Mouse (Mus musculus) CH12.LX (cell line): Measurements from ENCODE around the gene Vasp. TPM values are rescaled to one million over a fixed set of nuclear protein-coding genes. Genes with fewer than 3 reads are reported as not detected.
A peak's percentile ranks its signal among the peaks of the same experiment; 100 is the strongest.

Experiments used
- DNase-seq: peaks from one replicate; pipeline ENCODE4 v3.0.0-alpha.2; 2013; ENCODE audit errors: extremely low read depth
- H3K27ac ChIP-seq: 2 replicates; pipeline ENCODE4 v1.5.1; 2012; ENCODE audit warnings: low read depth, mild to moderate bottlenecking, control low read depth, moderate library complexity; ENCODE audit not compliant: insufficient read depth
- H3K27me3 ChIP-seq: replicated peaks from 2 replicates; pipeline ENCODE3; 2012; ENCODE audit warnings: inconsistent platforms
- H3K36me3 ChIP-seq, 2 experiments: replicated peaks in 1 of 2; 2 replicates each; pipeline versions ENCODE3 to v1.6.1; 2012; ENCODE audit warnings: inconsistent platforms in 1 of 2, low read length in 1 of 2, mild to moderate bottlenecking in 1 of 2, mixed read lengths in 1 of 2, moderate library complexity in 1 of 2; ENCODE audit not compliant: control insufficient read depth in 1 of 2, insufficient read depth in 1 of 2
- H3K4me1 ChIP-seq, 2 experiments: 2 replicates each; pipeline ENCODE4 v1.6.1; 2012; ENCODE audit warnings: inconsistent platforms in 1 of 2, moderate library complexity in 1 of 2; ENCODE audit not compliant: insufficient read depth in 2 of 2, control insufficient read depth in 1 of 2
- H3K4me2 ChIP-seq: 2 replicates; pipeline ENCODE4 v1.6.1; 2012; ENCODE audit warnings: low read depth, mild to moderate bottlenecking, control low read depth; ENCODE audit not compliant: poor library complexity, insufficient read depth, severe bottlenecking
- H3K4me3 ChIP-seq, 3 experiments: fragments of 150-350 bp in 1 of 3; sonication (generic) in 1 of 3; replicated peaks in 1 of 3; 2 replicates each; pipeline versions ENCODE3 to v1.5.1; 2011 to 2012; ENCODE audit warnings: low read depth in 2 of 3, low read length in 2 of 3, mild to moderate bottlenecking in 2 of 3, moderate library complexity in 2 of 3, control low read depth in 1 of 3, improper control_type of control experiment in 1 of 3, inconsistent platforms in 1 of 3, mixed read lengths in 1 of 3; ENCODE audit not compliant: poor library complexity in 1 of 3
- H3K79me2 ChIP-seq: replicated peaks from 2 replicates; pipeline ENCODE4 v1.6.1; 2012; ENCODE audit warnings: mild to moderate bottlenecking, moderate library complexity; ENCODE audit not compliant: control insufficient read depth, poor library complexity, insufficient read depth, severe bottlenecking; ENCODE audit errors: extremely low read depth
- H3K9ac ChIP-seq: 2 replicates; pipeline ENCODE4 v1.6.1; 2012; ENCODE audit warnings: low read depth, mild to moderate bottlenecking, control low read depth, moderate library complexity; ENCODE audit not compliant: insufficient read depth
- H3K9me3 ChIP-seq: replicated peaks from 2 replicates; pipeline ENCODE3; 2012; ENCODE audit warnings: low read length, inconsistent platforms, mixed read lengths
- BHLHE40 ChIP-seq: IDR thresholded peaks from 2 replicates; pipeline ENCODE4 v1.6.1; 2011; ENCODE audit warnings: mild to moderate bottlenecking, low read depth, low read length, improper control_type of control experiment
- CHD2 ChIP-seq: IDR thresholded peaks from 2 replicates; pipeline ENCODE4 v1.6.1; 2011; ENCODE audit warnings: low read length, improper control_type of control experiment
- CTCF ChIP-seq, 2 experiments: IDR thresholded peaks in 1 of 2; conservative IDR thresholded peaks in 1 of 2; 2 replicates each; pipeline ENCODE4 v1.5.1; 2011 to 2012; ENCODE audit warnings: low read depth in 2 of 2, low read length in 2 of 2, improper control_type of control experiment in 1 of 2, inconsistent platforms in 1 of 2, mild to moderate bottlenecking in 1 of 2, moderate library complexity in 1 of 2
- E2F4 ChIP-seq: IDR thresholded peaks from 2 replicates; pipeline ENCODE4 v1.6.1; 2011; ENCODE audit warnings: low read depth, low read length, improper control_type of control experiment; ENCODE audit not compliant: insufficient replicate concordance
- ELF1 ChIP-seq: IDR thresholded peaks from 2 replicates; pipeline ENCODE4 v1.6.1; 2014; ENCODE audit warnings: low read depth, mild to moderate bottlenecking, inconsistent platforms, low read length, improper control_type of control experiment
- EP300 ChIP-seq: IDR thresholded peaks from 2 replicates; pipeline ENCODE4 v1.6.1; 2011; ENCODE audit warnings: low read length, improper control_type of control experiment
- JUND ChIP-seq: conservative IDR thresholded peaks from 2 replicates; pipeline ENCODE4 v1.6.1; 2011; ENCODE audit warnings: low read depth, low read length, improper control_type of control experiment
- MAFK ChIP-seq: IDR thresholded peaks from 2 replicates; pipeline ENCODE4 v1.6.1; 2011; ENCODE audit warnings: low read length, improper control_type of control experiment; ENCODE audit not compliant: insufficient replicate concordance
- MXI1 ChIP-seq: IDR thresholded peaks from 2 replicates; pipeline ENCODE4 v1.6.1; 2011; ENCODE audit warnings: mild to moderate bottlenecking, low read depth, low read length, improper control_type of control experiment
- MYC ChIP-seq: IDR thresholded peaks from 2 replicates; pipeline ENCODE4 v1.6.1; 2011; ENCODE audit warnings: low read depth, mild to moderate bottlenecking, improper control_type of control experiment, low read length
- POLR2AphosphoS2 ChIP-seq: IDR thresholded peaks from 2 replicates; pipeline ENCODE4 v1.6.1; 2011; ENCODE audit warnings: low read depth, low read length, improper control_type of control experiment
- SIN3A ChIP-seq: IDR thresholded peaks from 2 replicates; pipeline ENCODE4 v1.6.1; 2012; ENCODE audit warnings: low read length, improper control_type of control experiment, inconsistent platforms
- TCF12 ChIP-seq: IDR thresholded peaks from 2 replicates; pipeline ENCODE4 v1.6.1; 2014; ENCODE audit warnings: low read depth, mild to moderate bottlenecking, inconsistent platforms, low read length, improper control_type of control experiment
- UBTF ChIP-seq: IDR thresholded peaks from 2 replicates; pipeline ENCODE4 v1.6.1; 2012; ENCODE audit warnings: low read depth, mild to moderate bottlenecking, inconsistent platforms, low read length, improper control_type of control experiment, moderate library complexity
- dilution Hi-C: fragments of 300-500 bp; cut with MboI; formaldehyde crosslinking; loops from 2 replicates; pipeline ENCODE4 v1.14.3; 2020; ENCODE audit warnings: low sequenced_read_pairs; ENCODE audit not compliant: extremely low pct_unique_long_range_greater_than_20kb, extremely low pct_ligation_motif_present
- in situ Hi-C: fragments of 300-500 bp; cut with MboI; formaldehyde crosslinking; loops from 3 replicates; pipeline ENCODE4 v1.14.3; 2019; ENCODE audit warnings: low sequenced_read_pairs, low pct_ligation_motif_present, low pct_unique_long_range_greater_than_20kb, mixed read lengths
- polyA plus RNA-seq: library from polyadenylated mRNA; unstranded; fragments of >175 nt; gene quantifications from 2 replicates; pipeline ENCODE4 v1.2.1, GENCODE M21; 2012; ENCODE audit warnings: low read depth; ENCODE audit not compliant: insufficient read length
- total RNA-seq, 2 experiments: library from RNA; depleted of rRNA; stranded (reverse); fragments of 300-350 nt in 1 of 2; fragments of >200 nt in 1 of 2; gene quantifications; 2 replicates each; pipeline ENCODE4 v1.2.3; 2012 to 2014

Vasp gene
- total and polyA plus RNA-seq, 3 experiments: 114 to 191 (median 125) TPM

- Histone ChIP-seq H3K9ac (no peak overlapping the region), H3K27ac (no peak overlapping the region), H3K27me3 (no peaks in the 10 kb centered on the region), H3K4me1 (peaks cover 14 to 41% of the 10 kb centered on the region in 2 experiments), H3K4me2 (no peak overlapping the region), H3K4me3 (no peak overlapping the region), H3K36me3 (peaks cover 13 to 53% of the 10 kb centered on the region in 2 experiments), H3K79me2 (no peaks in the 10 kb centered on the region; the same call in 1 of the 2 replicates), H3K9me3 (no peaks in the 10 kb centered on the region)
- TF ChIP-seq CTCF (conservative IDR thresholded peaks at IDR 0.05 in 1 of 2, IDR thresholded peaks at IDR 0.05 in 1 of 2; ENCODE audit: low read depth in 2 of 2, low read length in 2 of 2): no peak
- no peak for TF ChIP-seq JUND
- dilution Hi-C loops: no loop called here
- in situ Hi-C loops: no loop called here
- DNase-seq: no peak
These were observed 27.8 kb downstream of the Vasp start for GRCm38 (mm10) chr7:19243858-19244257.

- peaks cover 8 to 41% of the 10 kb centered on the region in 2 experiments for H3K4me1 ChIP-seq
These were observed 29.6 kb downstream of the Vasp start for GRCm38 (mm10) chr7:19242005-19242404.

GRCm38 (mm10) chr7:19240905-19241463 lies 30.6 kb downstream of the Vasp start:
- Histone ChIP-seq H3K27me3 (no peaks in the 10 kb centered on the region), H3K4me3 (no peak overlapping the region), H3K9me3 (no peaks in the 10 kb centered on the region), H3K36me3 (peaks cover 13 to 43% of the 10 kb centered on the region in 2 experiments), H3K4me1 (peaks cover 8 to 37% of the 10 kb centered on the region in 2 experiments), H3K27ac (no peak overlapping the region), H3K4me2 (no peak overlapping the region), H3K79me2 (no peaks in the 10 kb centered on the region; the same call in none of the 2 replicates), H3K9ac (no peak overlapping the region)
- dilution Hi-C loops: no loop called here
- no peak for TF ChIP-seq BHLHE40
- no peak for TF ChIP-seq TCF12
- no peak for TF ChIP-seq ELF1
- no peak for TF ChIP-seq MXI1
- no peak for TF ChIP-seq POLR2AphosphoS2
- no peak for TF ChIP-seq MYC
- no peak for TF ChIP-seq E2F4
- no peak for TF ChIP-seq EP300
- TF ChIP-seq SIN3A: no peak
- in situ Hi-C loops: no loop called here
- DNase-seq: no peak

More at GRCm38 (mm10) chr7:19242005-19242404, 29.6 kb downstream of the Vasp start:
- Histone ChIP-seq H3K27me3 (no peaks in the 10 kb centered on the region), H3K36me3 (peaks cover 13 to 46% of the 10 kb centered on the region in 2 experiments), H3K4me3 (no peak overlapping the region), H3K27ac (no peak overlapping the region), H3K79me2 (no peaks in the 10 kb centered on the region; the same call in none of the 2 replicates), H3K9ac (no peak overlapping the region), H3K4me2 (no peak overlapping the region), H3K9me3 (no peaks in the 10 kb centered on the region)
- TF ChIP-seq UBTF (no peak), CHD2 (no peak), MAFK (peak; percentile 68; the same call in 1 of the 2 replicates), SIN3A (no peak)
- dilution Hi-C loops: no loop called here
- in situ Hi-C loops: no loop called here
- DNase-seq: no peak
